Mouse (Mus musculus) myocyte (in vitro differentiated cells): ENCODE results near the gene Omt2a.
"Not testable (repeated sequence)": the region's sequence is repeated elsewhere in the genome, so short reads cannot be mapped to it uniquely, and the experiment has no call there.

Experiments
- TCF12 ChIP-seq: IDR thresholded peaks from one replicate; pipeline ENCODE4 v1.6.1; 2011; ENCODE audit warnings: mild to moderate bottlenecking, control low read depth; ENCODE audit not compliant: poor library complexity, insufficient read depth, severe bottlenecking
- TCF3 ChIP-seq: IDR thresholded peaks from one replicate; pipeline ENCODE4 v1.6.1; 2011; ENCODE audit warnings: low read depth, control low read depth; ENCODE audit not compliant: insufficient read length
- USF1 ChIP-seq: IDR thresholded peaks from one replicate; pipeline ENCODE4 v1.6.1; 2011; ENCODE audit warnings: low read depth, mild to moderate bottlenecking, control low read depth, moderate library complexity

DNA sequence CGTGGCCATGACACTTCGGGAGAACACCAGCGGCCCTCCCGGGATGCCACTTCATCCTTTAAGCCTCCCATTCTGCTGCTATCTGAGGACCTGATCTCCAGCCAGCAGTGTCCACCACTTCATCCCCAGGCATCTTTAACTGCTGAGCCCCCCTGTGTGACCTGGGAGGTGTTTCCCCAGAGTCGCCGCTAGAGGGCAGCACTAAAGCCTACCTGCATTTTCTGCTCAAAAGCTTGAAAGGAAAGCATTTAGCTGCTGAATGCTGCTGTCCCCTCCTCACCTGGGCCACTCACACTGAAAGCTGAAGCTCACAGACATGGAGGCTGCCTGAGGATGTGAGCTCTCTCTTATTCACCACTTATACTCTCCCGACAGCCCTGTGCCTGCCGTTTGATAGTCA is 25.7 kb upstream of the Omt2a start:
- not testable (repeated sequence) for TF ChIP-seq USF1, TCF12, TCF3
